Mouse (Mus musculus): ENCODE data around the gene Cyfip2. TPM values are rescaled to one million over a fixed set of nuclear protein-coding genes. Genes with fewer than 3 reads are reported as not detected.

The Cyfip2 gene
- polyA plus RNA-seq, 1 experiment from 2014 or later: 13.4 TPM

- no peaks in the 10 kb centered on the region for H3K27me3 ChIP-seq (replicated peaks; ENCODE audit: control insufficient read depth, insufficient read depth, low read length)
- DNase-seq (ENCODE audit: low spot score): no peak
- no peaks in the 10 kb centered on the region for H3K36me3 ChIP-seq (ENCODE audit: control insufficient read depth, insufficient read depth, low read length)
- no peak overlapping the region for H3K4me3 ChIP-seq (ENCODE audit: low read depth, low read length)
- H3K4me2 ChIP-seq (ENCODE audit: low read depth, low read length): no peak overlapping the region
- H3K4me1 ChIP-seq (ENCODE audit: control insufficient read depth, insufficient read depth, low read length): no peaks in the 10 kb centered on the region
- WGBS: 82% methylated on average over 11 of the region's 11 CpGs
- H3K9me3 ChIP-seq (ENCODE audit: control insufficient read depth, low read length): no peaks in the 10 kb centered on the region
- no peak overlapping the region for H3K9ac ChIP-seq (ENCODE audit: low read depth, low read length)
- no peak for ATAC-seq (ENCODE audit: low read depth)
- no peak overlapping the region for H3K27ac ChIP-seq (replicated peaks; ENCODE audit: low read depth, low read length)
Observed at GRCm38 (mm10) chr11:46265031-46265786, 47.5 kb downstream of the Cyfip2 start.

- DNase-seq (ENCODE audit: low spot score) (no peak), ATAC-seq (ENCODE audit: low read depth) (no peak)
- no peaks in the 10 kb centered on the region for H3K36me3 ChIP-seq (ENCODE audit: control insufficient read depth, insufficient read depth, low read length)
- no peaks in the 10 kb centered on the region for H3K27me3 ChIP-seq (replicated peaks; ENCODE audit: control insufficient read depth, insufficient read depth, low read length)
- 76% methylated on average over 3 of the region's 3 CpGs for WGBS
- H3K4me2 ChIP-seq (ENCODE audit: low read depth, low read length): no peak overlapping the region
- no peaks in the 10 kb centered on the region for H3K9me3 ChIP-seq (ENCODE audit: control insufficient read depth, low read length)
- no peak overlapping the region for H3K9ac ChIP-seq (ENCODE audit: low read depth, low read length)
- H3K4me3 ChIP-seq (ENCODE audit: low read depth, low read length): no peak overlapping the region
- no peaks in the 10 kb centered on the region for H3K4me1 ChIP-seq (ENCODE audit: control insufficient read depth, insufficient read depth, low read length)
- H3K27ac ChIP-seq (replicated peaks; ENCODE audit: low read depth, low read length): no peak overlapping the region
Observed at GRCm38 (mm10) chr11:46264584-46264983, 48.1 kb downstream of the Cyfip2 start.

GRCm38 (mm10) chr11:46263291-46263690 lies 49.4 kb downstream of the Cyfip2 start:
- Histone ChIP-seq H3K27ac (replicated peaks; ENCODE audit: low read depth, low read length) (no peak overlapping the region), H3K36me3 (ENCODE audit: control insufficient read depth, insufficient read depth, low read length) (no peaks in the 10 kb centered on the region), H3K4me2 (ENCODE audit: low read depth, low read length) (no peak overlapping the region), H3K9ac (ENCODE audit: low read depth, low read length) (no peak overlapping the region), H3K4me3 (ENCODE audit: low read depth, low read length) (no peak overlapping the region), H3K27me3 (replicated peaks; ENCODE audit: control insufficient read depth, insufficient read depth, low read length) (no peaks in the 10 kb centered on the region), H3K9me3 (ENCODE audit: control insufficient read depth, low read length) (no peaks in the 10 kb centered on the region), H3K4me1 (ENCODE audit: control insufficient read depth, insufficient read depth, low read length) (no peaks in the 10 kb centered on the region)
- ATAC-seq (ENCODE audit: low read depth) (no peak), DNase-seq (ENCODE audit: low spot score) (no peak)
- WGBS: 88% methylated on average over 11 of the region's 11 CpGs

- Histone ChIP-seq H3K4me1 (ENCODE audit: control insufficient read depth, insufficient read depth, low read length) (no peaks in the 10 kb centered on the region), H3K4me3 (ENCODE audit: low read depth, low read length) (no peak overlapping the region), H3K27ac (replicated peaks; ENCODE audit: low read depth, low read length) (no peak overlapping the region), H3K36me3 (ENCODE audit: control insufficient read depth, insufficient read depth, low read length) (no peaks in the 10 kb centered on the region), H3K27me3 (replicated peaks; ENCODE audit: control insufficient read depth, insufficient read depth, low read length) (no peaks in the 10 kb centered on the region), H3K4me2 (ENCODE audit: low read depth, low read length) (no peak overlapping the region), H3K9me3 (ENCODE audit: control insufficient read depth, low read length) (no peaks in the 10 kb centered on the region), H3K9ac (ENCODE audit: low read depth, low read length) (no peak overlapping the region)
- WGBS: 68% methylated on average over 3 of the region's 3 CpGs
- DNase-seq (ENCODE audit: low spot score) (no peak), ATAC-seq (ENCODE audit: low read depth) (no peak)
Observed at GRCm38 (mm10) chr11:46262854-46263253, 49.8 kb downstream of the Cyfip2 start.

GRCm38 (mm10) chr11:46258749-46259148 lies 53.9 kb downstream of the Cyfip2 start:
- no peaks in the 10 kb centered on the region for H3K27me3 ChIP-seq (replicated peaks; ENCODE audit: control insufficient read depth, insufficient read depth, low read length)
- H3K27ac ChIP-seq (replicated peaks; ENCODE audit: low read depth, low read length): no peak overlapping the region
- H3K9me3 ChIP-seq (ENCODE audit: control insufficient read depth, low read length): no peaks in the 10 kb centered on the region
- 95% methylated on average over 8 of the region's 8 CpGs for WGBS
- no peak overlapping the region for H3K4me2 ChIP-seq (ENCODE audit: low read depth, low read length)
- H3K9ac ChIP-seq (ENCODE audit: low read depth, low read length): no peak overlapping the region
- H3K4me3 ChIP-seq (ENCODE audit: low read depth, low read length): no peak overlapping the region
- no peaks in the 10 kb centered on the region for H3K36me3 ChIP-seq (ENCODE audit: control insufficient read depth, insufficient read depth, low read length)
- no peaks in the 10 kb centered on the region for H3K4me1 ChIP-seq (ENCODE audit: control insufficient read depth, insufficient read depth, low read length)
- ATAC-seq (ENCODE audit: low read depth) (no peak), DNase-seq (ENCODE audit: low spot score) (no peak)

- Histone ChIP-seq H3K9ac (ENCODE audit: low read depth, low read length) (no peak overlapping the region), H3K9me3 (ENCODE audit: control insufficient read depth, low read length) (no peaks in the 10 kb centered on the region), H3K4me1 (ENCODE audit: control insufficient read depth, insufficient read depth, low read length) (no peaks in the 10 kb centered on the region), H3K4me2 (ENCODE audit: low read depth, low read length) (no peak overlapping the region), H3K36me3 (ENCODE audit: control insufficient read depth, insufficient read depth, low read length) (no peaks in the 10 kb centered on the region), H3K27me3 (replicated peaks; ENCODE audit: control insufficient read depth, insufficient read depth, low read length) (no peaks in the 10 kb centered on the region), H3K27ac (replicated peaks; ENCODE audit: low read depth, low read length) (no peak overlapping the region), H3K4me3 (ENCODE audit: low read depth, low read length) (no peak overlapping the region)
- DNase-seq (ENCODE audit: low spot score) (no peak), ATAC-seq (ENCODE audit: low read depth) (no peak)
- 64% methylated on average over 4 of the region's 4 CpGs for WGBS
Observed at GRCm38 (mm10) chr11:46258207-46258606, 54.5 kb downstream of the Cyfip2 start.

GRCm38 (mm10) chr11:46255291-46255690 lies 57.4 kb downstream of the Cyfip2 start:
- no peak for ATAC-seq (ENCODE audit: low read depth)
- no peak for DNase-seq (ENCODE audit: low spot score)
- H3K36me3 ChIP-seq (ENCODE audit: control insufficient read depth, insufficient read depth, low read length): no peaks in the 10 kb centered on the region
- H3K4me3 ChIP-seq (ENCODE audit: low read depth, low read length): no peak overlapping the region
- 91% methylated on average over 2 of the region's 2 CpGs for WGBS
- no peaks in the 10 kb centered on the region for H3K4me1 ChIP-seq (ENCODE audit: control insufficient read depth, insufficient read depth, low read length)
- H3K9me3 ChIP-seq (ENCODE audit: control insufficient read depth, low read length): no peaks in the 10 kb centered on the region
- H3K9ac ChIP-seq (ENCODE audit: low read depth, low read length): no peak overlapping the region
- no peak overlapping the region for H3K27ac ChIP-seq (replicated peaks; ENCODE audit: low read depth, low read length)
- no peaks in the 10 kb centered on the region for H3K27me3 ChIP-seq (replicated peaks; ENCODE audit: control insufficient read depth, insufficient read depth, low read length)
- no peak overlapping the region for H3K4me2 ChIP-seq (ENCODE audit: low read depth, low read length)

GRCm38 (mm10) chr11:46251994-46252393 lies 60.7 kb downstream of the Cyfip2 start:
- 0 out of 2 replicates have a peak, but pooled peaks have one; percentile 50 for ATAC-seq (ENCODE audit: low read depth)
- Histone ChIP-seq H3K4me3 (ENCODE audit: low read depth, low read length) (no peak overlapping the region), H3K9me3 (ENCODE audit: control insufficient read depth, low read length) (no peaks in the 10 kb centered on the region)

GRCm38 (mm10) chr11:46248352-46248751 lies 64.3 kb downstream of the Cyfip2 start:
- no peak overlapping the region for H3K27ac ChIP-seq (replicated peaks; ENCODE audit: low read depth, low read length)
- H3K4me3 ChIP-seq (ENCODE audit: low read depth, low read length): no peak overlapping the region
- 77% methylated on average over 3 of the region's 3 CpGs for whole genome bisulfite sequencing
- H3K36me3 ChIP-seq (ENCODE audit: control insufficient read depth, insufficient read depth, low read length): no peaks in the 10 kb centered on the region
- no peaks in the 10 kb centered on the region for H3K9me3 ChIP-seq (ENCODE audit: control insufficient read depth, low read length)
- no peak for DNase-seq (ENCODE audit: low spot score)
- no peak overlapping the region for H3K4me2 ChIP-seq (ENCODE audit: low read depth, low read length)
- no peak for ATAC-seq (ENCODE audit: low read depth)
- H3K27me3 ChIP-seq (replicated peaks; ENCODE audit: control insufficient read depth, insufficient read depth, low read length): no peaks in the 10 kb centered on the region
- no peak overlapping the region for H3K9ac ChIP-seq (ENCODE audit: low read depth, low read length)
- no peaks in the 10 kb centered on the region for H3K4me1 ChIP-seq (ENCODE audit: control insufficient read depth, insufficient read depth, low read length)

More at GRCm38 (mm10) chr11:46251994-46252393, 60.7 kb downstream of the Cyfip2 start:
- 36% methylated on average over 7 of the region's 7 CpGs for WGBS
- Histone ChIP-seq H3K9ac (ENCODE audit: low read depth, low read length) (no peak overlapping the region), H3K4me1 (ENCODE audit: control insufficient read depth, insufficient read depth, low read length) (no peaks in the 10 kb centered on the region), H3K27me3 (replicated peaks; ENCODE audit: control insufficient read depth, insufficient read depth, low read length) (no peaks in the 10 kb centered on the region), H3K36me3 (ENCODE audit: control insufficient read depth, insufficient read depth, low read length) (no peaks in the 10 kb centered on the region), H3K4me2 (ENCODE audit: low read depth, low read length) (no peak overlapping the region), H3K27ac (replicated peaks; ENCODE audit: low read depth, low read length) (no peak overlapping the region)
- DNase-seq (ENCODE audit: low spot score): peak; percentile 58
